Mouse (Mus musculus) small intestine, adult 2 months (tissue): ENCODE results near the gene Iffo1.

ENCODE experiments used
- CTCF ChIP-seq: fragments of 200-500 bp; IDR thresholded peaks from 2 replicates; pipeline ENCODE4 v1.5.1; 2012; ENCODE audit warnings: low read depth, mild to moderate bottlenecking, control low read depth, inconsistent platforms, low read length, moderate library complexity, mixed read lengths; ENCODE audit not compliant: insufficient replicate concordance, insufficient read length; ENCODE audit errors: extremely low read depth
- POLR2A ChIP-seq: fragments of 200-500 bp; IDR thresholded peaks from 2 replicates; pipeline ENCODE4 v1.6.1; 2012; ENCODE audit warnings: low read depth, mild to moderate bottlenecking, control low read depth, inconsistent platforms, low read length, moderate library complexity

DNA sequence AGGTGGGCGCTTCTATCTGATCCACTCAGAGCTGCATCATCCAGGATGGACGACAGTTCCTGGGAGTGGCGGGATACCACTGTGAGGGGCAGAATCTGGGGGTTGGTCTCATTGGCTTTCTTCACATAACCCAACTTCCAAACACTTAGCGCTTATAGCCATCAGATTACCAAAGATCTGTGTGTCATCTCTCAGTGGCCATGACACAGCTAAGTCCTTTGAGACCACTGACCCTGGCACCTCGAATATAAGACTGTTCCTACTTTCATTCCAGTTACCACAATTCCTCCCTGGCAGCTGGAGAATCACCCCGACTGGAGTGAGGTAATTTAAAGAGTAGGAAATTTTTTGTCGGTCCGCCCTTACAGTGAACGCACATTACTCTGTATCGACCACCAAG, 41.2 kb downstream of the Iffo1 start:
- TF ChIP-seq CTCF (no peak), POLR2A (no peak)
